Mouse (Mus musculus) neural tube, embryonic 10.5 days (tissue): ENCODE data around the gene Syngr1.

Source experiments
- DNase-seq: peaks from one replicate; pipeline ENCODE4 v3.0.0-alpha.2; 2017; ENCODE audit warnings: low spot score; ENCODE audit errors: extremely low spot score

The Syngr1 gene

GRCm38 (mm10) chr15:80070095-80070644 lies 21.0 kb upstream of the Syngr1 start:
- DNase-seq = no peak

DNA sequence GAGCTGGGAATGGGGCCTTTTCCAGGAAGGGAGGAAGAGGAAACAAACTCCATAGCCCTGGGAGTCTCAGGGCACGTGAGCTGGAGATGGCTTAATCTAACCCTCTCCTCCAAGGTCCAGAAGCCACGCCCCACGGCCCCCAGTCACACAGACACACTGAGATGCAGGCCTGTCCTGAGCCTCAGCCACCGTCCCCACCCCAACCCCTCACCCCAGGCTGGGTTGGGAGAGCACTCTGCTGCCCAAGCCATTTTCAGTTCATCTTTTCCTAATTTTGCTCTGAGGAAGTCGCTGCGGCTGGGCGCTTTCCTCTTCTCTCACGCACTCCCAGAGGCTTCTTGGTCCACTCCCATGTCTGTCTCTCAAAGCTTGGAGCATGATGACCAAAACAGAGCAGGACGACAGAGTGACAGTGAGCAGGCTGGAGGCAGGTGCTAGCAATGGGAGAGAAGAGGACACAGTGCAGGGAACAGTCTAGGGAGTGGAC lies 19.1 kb upstream of the Syngr1 start:
- DNase-seq = no peak

DNA sequence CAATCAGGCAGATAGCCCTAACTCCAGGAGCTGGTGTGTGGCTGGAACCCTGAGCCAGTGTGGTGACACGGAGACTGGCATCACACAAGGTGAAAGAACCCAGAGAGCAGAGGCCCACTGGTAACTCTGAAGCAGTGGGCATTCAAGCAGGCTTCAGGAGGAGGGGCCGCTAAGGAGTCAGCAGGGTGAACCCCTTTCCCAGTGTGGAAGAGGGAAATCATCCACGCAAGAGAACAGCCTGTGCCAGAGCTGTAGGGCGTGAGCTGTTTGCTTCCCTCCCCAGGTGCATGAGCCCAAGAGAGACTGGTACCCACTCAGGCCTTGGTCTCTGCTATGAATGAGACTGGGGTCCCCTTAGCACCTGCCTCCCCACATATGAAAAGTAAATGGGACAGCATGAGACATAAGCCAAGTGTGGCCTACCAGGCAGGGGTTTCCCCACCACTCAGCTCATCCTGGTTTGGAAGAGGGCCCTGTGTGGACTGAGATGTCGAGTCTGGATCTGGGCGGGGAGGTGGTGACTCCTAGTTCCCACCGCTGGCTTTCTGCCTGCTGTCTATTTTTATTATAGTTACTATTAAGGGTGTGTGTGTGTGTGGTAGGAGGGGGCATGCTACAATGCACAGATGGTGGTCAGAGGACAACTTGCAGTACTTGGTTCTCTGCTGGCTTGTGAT lies 18.4 kb upstream of the Syngr1 start:
- no peak for DNase-seq

GRCm38 (mm10) chr15:80073256-80073621 lies 17.9 kb upstream of the Syngr1 start:
- DNase-seq = no peak

- no peak for DNase-seq
These were observed 16.3 kb upstream of the Syngr1 start for GRCm38 (mm10) chr15:80074663-80075373.

GRCm38 (mm10) chr15:80075374-80075694 lies 15.8 kb upstream of the Syngr1 start:
- no peak for DNase-seq

GRCm38 (mm10) chr15:80075733-80076337 lies 15.3 kb upstream of the Syngr1 start:
- no peak for DNase-seq

DNA sequence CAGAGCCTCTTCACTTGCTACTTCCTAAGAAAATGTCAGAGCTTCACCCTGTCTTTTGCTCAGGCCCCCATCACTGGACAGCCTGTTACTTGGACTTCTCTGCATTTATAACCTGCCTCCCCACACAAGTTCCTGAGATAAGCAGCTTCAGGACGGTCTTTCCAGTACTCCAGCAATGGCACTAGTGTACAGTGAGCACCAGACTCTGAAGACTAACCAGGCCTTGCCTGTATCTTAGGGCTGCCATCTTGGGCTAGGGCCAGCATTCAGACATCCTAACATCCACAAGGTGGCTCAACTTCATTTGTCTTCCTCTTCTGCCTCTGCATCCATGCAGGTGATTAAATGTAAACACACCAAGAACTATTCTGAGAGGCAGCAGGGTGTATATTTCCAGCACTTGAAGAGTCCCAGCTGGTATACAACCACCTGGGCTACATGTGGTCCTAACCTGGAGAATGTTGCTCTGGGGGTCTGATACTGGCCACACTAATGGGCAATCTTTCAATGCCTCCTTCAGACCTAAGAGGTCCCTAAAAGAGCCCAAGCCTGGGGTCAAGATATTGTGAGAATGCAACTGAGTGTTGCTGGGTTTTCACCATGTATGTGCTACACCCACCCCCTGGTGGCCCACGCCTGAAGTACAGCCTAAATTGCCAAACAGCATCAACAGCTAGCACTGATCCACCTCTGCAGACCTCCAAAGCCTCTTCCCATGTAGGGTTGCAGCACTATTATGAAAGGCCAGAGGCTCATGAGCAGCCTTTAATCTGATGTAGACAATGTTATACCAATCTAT lies 14.6 kb upstream of the Syngr1 start:
- peak; percentile 81 for DNase-seq

GRCm38 (mm10) chr15:80078058-80078814 lies 12.9 kb upstream of the Syngr1 start:
- DNase-seq = no peak

- DNase-seq = no peak
These were observed 11.9 kb upstream of the Syngr1 start for GRCm38 (mm10) chr15:80079129-80079668.

DNA sequence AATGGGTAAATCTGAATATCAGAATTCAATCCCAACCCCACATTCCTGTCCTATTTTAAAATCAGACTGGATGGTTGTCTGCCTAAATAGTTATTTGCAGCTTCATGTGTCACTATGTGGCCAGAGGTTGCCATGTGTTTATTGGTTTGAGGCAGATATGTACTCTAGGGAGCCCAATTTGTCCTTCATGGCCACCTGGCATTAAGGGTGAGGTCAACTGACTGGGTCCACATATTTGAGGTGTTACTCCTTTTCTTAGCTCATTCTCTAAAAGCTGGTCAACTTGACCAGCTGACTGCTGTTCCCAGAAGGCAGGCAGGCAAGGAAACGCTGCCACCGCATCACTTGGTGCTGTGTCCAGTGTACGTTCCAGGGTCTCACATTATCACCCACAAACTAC lies 11.2 kb upstream of the Syngr1 start:
- DNase-seq = no peak

- no peak for DNase-seq
These were observed 10.2 kb upstream of the Syngr1 start for GRCm38 (mm10) chr15:80080711-80081615.

- DNase-seq = no peak
These were observed 9.2 kb upstream of the Syngr1 start for GRCm38 (mm10) chr15:80081801-80082546.

DNA sequence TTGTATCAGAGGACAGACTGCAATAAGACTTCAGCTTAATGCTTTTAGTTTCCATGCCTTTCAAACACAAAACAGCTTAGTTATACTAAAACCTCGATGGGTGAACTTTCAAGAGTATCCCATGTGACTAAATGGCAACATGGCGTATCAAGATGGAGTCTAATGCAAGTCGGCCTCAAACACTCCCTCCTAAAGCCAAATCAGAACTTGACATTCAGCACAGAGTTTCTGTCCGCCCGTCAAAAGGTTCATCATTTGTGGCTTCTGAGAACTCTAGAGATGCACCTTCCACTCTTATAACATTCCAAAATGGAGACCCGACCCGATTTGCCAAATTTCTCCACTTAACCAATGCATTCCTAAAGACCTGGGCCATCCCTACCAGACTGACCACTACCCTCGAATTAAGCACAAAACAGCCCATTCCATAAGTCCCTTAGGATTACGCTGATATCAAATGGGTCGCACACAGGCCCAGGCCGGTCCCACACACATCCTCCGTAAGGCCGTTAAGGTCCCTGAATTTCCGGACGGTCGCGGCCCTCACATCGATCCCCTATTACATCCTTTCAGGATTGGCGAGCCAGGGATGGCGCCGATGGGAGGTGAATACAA lies 8.4 kb upstream of the Syngr1 start:
- no peak for DNase-seq

DNA sequence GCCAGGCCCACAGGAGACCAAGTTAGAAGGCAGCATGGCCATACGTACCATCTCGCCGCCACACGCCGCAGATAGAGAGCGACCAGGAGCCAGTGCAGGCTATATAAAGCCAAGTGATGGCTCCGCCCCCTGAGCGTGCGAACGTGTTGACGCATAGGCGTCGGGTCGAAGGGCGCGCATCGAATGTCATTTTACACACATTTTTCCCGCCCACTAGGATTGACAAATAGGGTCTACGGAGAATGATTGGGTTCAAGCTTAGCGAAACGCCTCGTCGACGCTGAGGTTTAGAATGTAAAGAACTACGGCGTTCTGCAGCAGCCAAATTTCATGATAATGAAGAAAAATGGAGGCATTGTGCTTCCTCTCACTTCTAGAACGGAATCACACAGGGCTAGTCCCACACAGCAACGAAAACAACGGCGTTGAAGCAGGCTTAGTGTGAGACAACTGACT lies 7.8 kb upstream of the Syngr1 start:
- DNase-seq = peak; percentile 99

DNA sequence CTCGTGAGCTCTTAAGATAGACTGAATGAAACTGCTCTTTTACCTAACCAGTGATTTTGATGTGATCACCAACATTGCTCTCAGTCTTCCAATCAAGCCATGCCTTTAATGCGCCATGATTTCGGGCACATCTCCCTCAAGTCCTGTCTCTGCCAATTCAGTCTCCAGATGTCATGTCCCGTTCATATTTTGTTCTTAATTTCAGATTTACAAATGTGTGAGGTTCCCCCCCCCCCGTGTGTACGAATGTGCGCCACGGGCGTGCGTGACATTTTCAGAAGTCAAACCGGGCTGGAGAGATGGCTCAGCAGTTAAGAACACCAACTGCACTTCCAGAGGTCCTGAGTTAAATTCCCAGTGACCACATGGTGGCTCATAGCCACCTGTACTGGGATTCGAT lies 7.4 kb upstream of the Syngr1 start:
- no peak for DNase-seq

DNA sequence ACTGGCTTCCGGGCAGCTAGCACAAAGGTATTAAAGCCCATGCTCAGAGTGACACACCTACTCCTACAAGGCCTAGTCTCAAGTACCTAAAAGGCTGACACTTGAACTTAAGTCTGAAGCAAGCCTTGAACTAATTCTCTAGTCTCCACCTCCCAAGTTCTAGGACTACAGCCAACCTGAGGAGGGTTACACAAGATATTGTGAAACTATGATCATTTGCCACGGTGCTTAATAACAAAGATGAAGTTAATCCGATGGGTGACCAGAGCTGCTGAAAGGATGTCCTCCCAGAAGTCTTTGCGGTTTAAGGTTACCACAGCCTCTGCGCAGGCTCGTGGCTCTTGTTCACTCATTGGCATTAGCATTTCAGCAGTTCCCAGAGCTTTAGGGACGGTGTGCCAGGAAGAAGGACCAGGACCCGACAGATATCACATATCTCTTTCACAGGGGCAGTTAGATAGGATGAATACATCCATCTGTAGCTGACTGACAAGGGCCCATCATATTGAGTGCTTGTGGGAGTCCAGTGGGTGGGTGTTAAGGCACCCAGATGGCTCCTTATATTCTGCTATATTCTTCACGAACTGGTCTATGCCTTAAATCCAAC lies 3.6 kb upstream of the Syngr1 start:
- DNase-seq = no peak

DNA sequence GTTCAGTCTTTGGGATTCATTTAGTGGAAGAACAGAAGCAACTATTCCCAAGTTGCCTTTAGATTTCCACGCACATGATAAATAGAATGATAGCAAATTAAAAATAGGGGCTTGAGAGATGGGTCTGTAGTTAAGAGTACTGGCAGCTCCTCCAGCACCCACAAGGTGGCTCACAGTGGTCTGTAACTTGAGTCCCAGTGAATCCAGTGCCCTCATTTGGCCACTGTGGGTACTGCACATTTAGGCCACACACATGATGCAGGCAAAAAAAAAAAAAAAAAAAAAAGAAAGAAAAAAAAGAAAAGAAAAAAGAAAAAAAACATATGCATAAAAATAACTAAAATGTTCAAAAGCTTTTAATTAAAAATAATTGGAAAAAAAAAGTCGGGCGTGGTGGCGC lies 2.5 kb upstream of the Syngr1 start:
- DNase-seq = peak; percentile 87
